Comparison of ENCODE assay signal across 8 mouse cellular contexts in the genomic region with DNA sequence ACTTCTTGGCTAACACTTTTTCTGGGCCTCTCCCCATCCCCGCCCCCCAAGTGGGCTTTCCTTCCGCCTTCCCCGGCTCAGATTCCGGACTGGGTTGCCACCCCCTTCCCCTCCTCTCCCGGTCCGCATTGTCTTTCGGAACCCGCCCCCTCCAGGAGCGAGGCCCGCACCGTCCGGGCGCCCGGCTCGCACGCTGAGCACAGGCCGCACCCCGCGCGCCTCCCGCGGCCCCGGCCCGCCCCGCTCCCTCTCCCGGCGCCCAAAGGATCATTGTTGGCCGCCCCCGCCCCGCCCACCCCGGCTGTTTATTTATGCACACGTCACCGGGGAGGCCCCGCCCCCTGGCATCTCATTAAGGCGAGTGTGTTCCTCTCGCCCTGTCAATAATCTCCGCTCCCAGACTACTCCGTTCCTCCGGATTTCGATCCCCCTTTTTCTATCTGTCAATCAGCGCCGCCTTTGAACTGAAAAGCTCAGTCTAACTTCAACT. TPM values are rescaled to one million over a fixed set of nuclear protein-coding genes. Genes with fewer than 3 reads are reported as not detected.
A peak's percentile ranks its signal among the peaks of the same experiment; 100 is the strongest.
DNase-seq lines count a peak whose midpoint lies in the region; ATAC-seq lines count a peak whose summit lies in the region.

A gene (plus strand): TSS at position 382 of the 490 bp plus-strand sequence.

- peak; percentile 77 for DNase-seq in WW6 (ENCODE audit: low read depth, low spot score)
- peak; percentile 23 to 39 for DNase-seq in cerebellum, postnatal 36 days
- DNase-seq in gastrocnemius, postnatal 10 days = peak; percentile 91
- peak; percentile 89 for DNase-seq in induced T-regulatory cell, adult 2 months (ENCODE audit: low read depth)
- DNase-seq in left cerebral cortex, adult 8-10 months (ENCODE audit: low spot score in 2 of 2) = peak; percentile 30 to 60
- DNase-seq in right cerebral cortex, adult 18-20 months = peak; percentile 60
- peak; percentile 89 for DNase-seq in urinary bladder, adult 2 months (ENCODE audit: low spot score)

- ATAC-seq in megakaryocyte, adult 5-6 weeks (ENCODE audit: poor library complexity, severe bottlenecking) = peak; percentile 75

RNA-seq across cellular contexts. Expression of the gene that starts here (rescaled TPM):
- 10 to 100 TPM; 18.2 to 27.3 TPM for total RNA-seq in gastrocnemius, postnatal 10 days (2021)
- total RNA-seq in left cerebral cortex, adult 8-10 months (2022) = 10 to 100 TPM in 3 of 4 experiments, 1 to 10 TPM in 1; 9.6 to 12.4 (median 11.5) TPM
- 0.47 and 1.4 TPM in 2 replicates for total RNA-seq in megakaryocyte, adult 5-6 weeks (2015)
- 0.41 and 0.81 TPM in 2 replicates for total RNA-seq in megakaryocyte, adult 5-6 weeks (2017)
- polyA plus RNA-seq in urinary bladder, adult 2 months (2012; rRNA removed) = 15.7 and 23.2 TPM in 2 replicates

Comparison
In these comparisons a context has a peak if more than half of its experiments do, and no peak if none do; other contexts are left out.
1. Peak in every context shown above with its lines: DNase-seq and ATAC-seq.
2. RNA of the gene that starts here (total RNA-seq): 18.2 to 27.3 TPM in gastrocnemius, postnatal 10 days and 9.6 to 12.4 TPM in left cerebral cortex, adult 8-10 months; 0.41 to 1.4 TPM in megakaryocyte, adult 5-6 weeks; every median in the first group is over 4 times any median in the second.
3. DNase-seq: peak in every context shown above with its lines; median percentile 91 in gastrocnemius, postnatal 10 days; 89 in induced T-regulatory cell, adult 2 months; 89 in urinary bladder, adult 2 months; 77 in WW6; 60 in right cerebral cortex, adult 18-20 months; 45 in left cerebral cortex, adult 8-10 months; 31 in cerebellum, postnatal 36 days.